Mouse (Mus musculus) forebrain, postnatal 0 days (tissue): ENCODE results near the gene Lrrc10b. TPM values are rescaled to one million over a fixed set of nuclear protein-coding genes. Genes with fewer than 3 reads are reported as not detected.
A peak's percentile ranks its signal among the peaks of the same experiment; 100 is the strongest.

ENCODE experiments used
- ATAC-seq: fragments of 200-750 bp; cut with Nextera tagmentation; 2 replicates; pipeline ENCODE4 v1.8.0; 2017; ENCODE audit warnings: mild to moderate bottlenecking, moderate library complexity
- DNase-seq: peaks from one replicate; pipeline ENCODE4 v3.0.0-alpha.2; 2015
- H3K27ac ChIP-seq: fragments of 300-500 bp; sonication (generic); 2 replicates; pipeline ENCODE4 v1.5.1; 2014; ENCODE audit warnings: low read depth, mild to moderate bottlenecking, antibody characterized with exemption, low read length, moderate library complexity, mixed read lengths
- H3K27me3 ChIP-seq: fragments of 300-500 bp; sonication (generic); 2 replicates; pipeline ENCODE4 v1.6.1; 2014; ENCODE audit warnings: mild to moderate bottlenecking, low read length, mixed read lengths; ENCODE audit not compliant: insufficient read depth
- H3K36me3 ChIP-seq: fragments of 300-500 bp; sonication (generic); 2 replicates; pipeline ENCODE4 v1.6.1; 2014; ENCODE audit warnings: mild to moderate bottlenecking, moderate library complexity; ENCODE audit not compliant: insufficient read depth
- H3K4me1 ChIP-seq: fragments of 300-500 bp; sonication (generic); 2 replicates; pipeline ENCODE4 v1.6.1; 2014; ENCODE audit warnings: antibody characterized with exemption; ENCODE audit not compliant: insufficient read depth
- H3K4me2 ChIP-seq: fragments of 300-500 bp; sonication (generic); 2 replicates; pipeline ENCODE4 v1.6.1; 2014; ENCODE audit warnings: low read depth, mild to moderate bottlenecking, moderate library complexity
- H3K4me3 ChIP-seq: fragments of 300-500 bp; sonication (generic); 2 replicates; pipeline ENCODE4 v1.5.1; 2014; ENCODE audit warnings: low read depth, low read length, mixed read lengths
- H3K9ac ChIP-seq: fragments of 300-500 bp; sonication (generic); 2 replicates; pipeline ENCODE4 v1.6.1; 2014; ENCODE audit warnings: mild to moderate bottlenecking
- H3K9me3 ChIP-seq: fragments of 300-500 bp; sonication (generic); 2 replicates; pipeline ENCODE4 v1.6.1; 2016; ENCODE audit warnings: low read length
- CTCF ChIP-seq: sonication (generic); IDR thresholded peaks from 2 replicates; pipeline ENCODE4 v1.5.1; 2016; ENCODE audit warnings: antibody characterized with exemption, control low read depth, low read depth
- WGBS: fragments of 180-500 bp; shearing (Covaris S2); extraction: QIAGEN DNeasy Blood & Tissue Kit; methylation state at CpG from one replicate; pipeline ENCODE4 v1.1.7; 2014; 5-methylcytosine and 5-hydroxymethylcytosine counted together
- polyA plus RNA-seq: library from polyadenylated mRNA; unstranded; fragments of >200 nt; fragmentation: Nextera tagmentation; extraction: Ambion mirVana; gene quantifications from 2 replicates; pipeline ENCODE4 v1.2.1, GENCODE M21; 2015
- total RNA-seq: library from RNA; depleted of rRNA; stranded (reverse); fragments of >200 nt; gene quantifications from 2 replicates; pipeline ENCODE4 v1.2.3, GENCODE M21; 2014; rRNA removed

Lrrc10b gene
- total RNA-seq = 6.5 and 7.7 TPM in 2 replicates
- polyA plus RNA-seq = 1.1 and 2.5 TPM in 2 replicates

- Histone ChIP-seq H3K4me1 (no peaks in the 10 kb centered on the region), H3K9ac (peak within 1 kb of the TSS; percentile 57), H3K4me3 (peak within 1 kb of the TSS; percentile 51), H3K36me3 (no peaks in the 10 kb centered on the region), H3K27ac (peak within 1 kb of the TSS; percentile 70), H3K27me3 (peaks cover 32% of the 10 kb centered on the region), H3K9me3 (no peaks in the 10 kb centered on the region), H3K4me2 (peak within 1 kb of the TSS; percentile 73)
- peak; percentile 77 for TF ChIP-seq CTCF
- peak; percentile 90 for DNase-seq
- WGBS = 1% methylated on average over 82 of the region's 96 CpGs
- ATAC-seq = peak; percentile 81
Measured at GRCm38 (mm10) chr19:10456752-10457483, at the start of gene Lrrc10b. TSS of gene Lrrc10b (minus strand) at chr19:10457473.

DNA sequence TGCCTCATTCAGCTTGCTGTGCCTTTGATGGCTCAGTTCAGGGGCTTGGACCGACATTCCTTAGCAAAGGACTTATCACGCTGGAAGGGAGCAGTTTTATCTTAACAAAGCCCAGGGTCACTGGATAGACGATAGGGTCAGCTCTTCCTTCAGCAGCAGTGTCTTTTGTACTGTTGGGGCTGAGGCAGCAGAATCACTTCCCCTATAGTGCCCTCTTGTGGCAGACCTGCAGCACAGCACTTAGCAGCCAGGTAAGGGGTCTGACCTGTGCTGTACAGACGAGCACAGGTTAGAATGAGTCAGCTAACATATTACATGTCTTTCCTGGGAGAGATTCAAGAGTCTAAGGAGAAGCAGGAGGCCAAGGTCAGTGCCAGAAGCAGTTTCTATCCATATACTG lies 45.3 kb upstream of the Lrrc10b start:
- Histone ChIP-seq H3K27ac (no peak overlapping the region), H3K27me3 (no peaks in the 10 kb centered on the region), H3K4me3 (no peak overlapping the region), H3K36me3 (peaks cover 44% of the 10 kb centered on the region), H3K9ac (no peak overlapping the region), H3K9me3 (no peaks in the 10 kb centered on the region), H3K4me1 (no peaks in the 10 kb centered on the region), H3K4me2 (no peak overlapping the region)
- peak; percentile 85 for ATAC-seq
- 5% methylated on average over 4 of the region's 4 CpGs for WGBS
- peak; percentile 58 for DNase-seq
- peak; percentile 92 for TF ChIP-seq CTCF

GRCm38 (mm10) chr19:10500581-10500980 lies 43.3 kb upstream of the Lrrc10b start:
- H3K9me3 ChIP-seq = no peaks in the 10 kb centered on the region
- peaks cover 36% of the 10 kb centered on the region for H3K36me3 ChIP-seq
- no peaks in the 10 kb centered on the region for H3K27me3 ChIP-seq
- no peak overlapping the region for H3K4me2 ChIP-seq
- H3K27ac ChIP-seq = no peak overlapping the region
- no peak overlapping the region for H3K9ac ChIP-seq
- no peak for ATAC-seq
- 96% methylated on average over 8 of the region's 8 CpGs for WGBS
- H3K4me3 ChIP-seq = no peak overlapping the region
- DNase-seq = no peak
- H3K4me1 ChIP-seq = no peaks in the 10 kb centered on the region
- no peak for TF ChIP-seq CTCF

DNA sequence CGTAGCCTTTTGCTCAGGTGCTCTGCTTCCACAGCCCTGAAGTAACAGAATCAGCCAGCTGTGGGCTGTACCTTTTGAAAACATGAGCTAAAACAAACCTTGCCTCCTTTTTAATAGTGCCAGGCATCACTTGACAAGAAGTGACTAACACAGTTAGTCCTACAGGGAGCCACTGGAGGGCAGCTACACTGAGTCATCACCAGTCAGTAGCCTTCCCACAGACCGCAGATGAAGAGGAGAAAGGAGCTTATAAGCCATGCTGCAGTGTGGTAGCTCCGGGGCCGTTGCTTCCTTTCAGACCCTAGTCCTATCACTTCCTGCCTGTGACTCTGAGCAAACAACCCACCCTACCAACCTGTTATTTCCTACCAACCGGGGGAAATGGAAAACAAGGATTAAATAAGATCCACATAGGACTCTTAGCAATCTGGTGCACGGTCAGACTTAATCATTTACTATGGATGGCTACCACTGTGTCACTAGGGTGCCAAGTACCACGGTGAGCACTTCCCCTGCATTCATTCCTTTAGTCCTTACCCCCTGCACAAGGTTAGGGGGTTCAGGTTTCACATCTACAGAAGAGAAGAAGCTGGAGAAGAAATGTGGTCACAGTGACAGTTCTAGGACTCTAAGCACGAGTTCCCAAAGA lies 40.4 kb upstream of the Lrrc10b start:
- DNase-seq = no peak
- H3K36me3 ChIP-seq = peaks cover 30% of the 10 kb centered on the region
- WGBS = 57% methylated on average over 8 of the region's 8 CpGs
- H3K4me3 ChIP-seq = no peak overlapping the region
- no peak for TF ChIP-seq CTCF
- no peaks in the 10 kb centered on the region for H3K9me3 ChIP-seq
- H3K27ac ChIP-seq = no peak overlapping the region
- no peak overlapping the region for H3K9ac ChIP-seq
- 0 out of 2 replicates have a peak, but pooled peaks have one; percentile 13 for ATAC-seq
- no peaks in the 10 kb centered on the region for H3K27me3 ChIP-seq
- H3K4me2 ChIP-seq = no peak overlapping the region
- no peaks in the 10 kb centered on the region for H3K4me1 ChIP-seq

DNA sequence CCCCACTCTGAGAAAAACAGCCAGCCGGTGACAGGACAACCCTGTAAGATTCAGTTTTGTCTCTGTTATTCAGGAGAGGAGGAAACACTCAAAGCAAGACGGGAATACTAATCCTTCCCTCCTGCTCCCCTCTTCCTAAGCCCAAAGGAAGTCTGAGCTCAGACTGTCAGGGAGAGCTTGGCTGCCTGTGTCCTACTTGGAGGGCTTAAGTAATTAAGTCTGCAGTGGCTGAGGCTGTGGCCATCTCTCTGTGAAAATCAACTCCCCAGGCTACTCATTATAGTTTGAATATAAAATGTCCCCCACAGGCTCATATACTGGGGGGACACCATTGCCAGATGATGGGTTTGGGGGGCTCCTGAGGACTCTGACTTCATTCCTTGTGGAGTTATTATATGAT lies 39.7 kb upstream of the Lrrc10b start:
- H3K4me3 ChIP-seq = no peak overlapping the region
- no peaks in the 10 kb centered on the region for H3K27me3 ChIP-seq
- H3K36me3 ChIP-seq = peaks cover 28% of the 10 kb centered on the region
- H3K9ac ChIP-seq = no peak overlapping the region
- H3K4me2 ChIP-seq = no peak overlapping the region
- H3K27ac ChIP-seq = no peak overlapping the region
- 34% methylated on average over 2 of the region's 2 CpGs for WGBS
- TF ChIP-seq CTCF = no peak
- no peaks in the 10 kb centered on the region for H3K9me3 ChIP-seq
- 0 out of 2 replicates have a peak, but pooled peaks have one; percentile 28 for ATAC-seq
- no peaks in the 10 kb centered on the region for H3K4me1 ChIP-seq
- no peak for DNase-seq

DNA sequence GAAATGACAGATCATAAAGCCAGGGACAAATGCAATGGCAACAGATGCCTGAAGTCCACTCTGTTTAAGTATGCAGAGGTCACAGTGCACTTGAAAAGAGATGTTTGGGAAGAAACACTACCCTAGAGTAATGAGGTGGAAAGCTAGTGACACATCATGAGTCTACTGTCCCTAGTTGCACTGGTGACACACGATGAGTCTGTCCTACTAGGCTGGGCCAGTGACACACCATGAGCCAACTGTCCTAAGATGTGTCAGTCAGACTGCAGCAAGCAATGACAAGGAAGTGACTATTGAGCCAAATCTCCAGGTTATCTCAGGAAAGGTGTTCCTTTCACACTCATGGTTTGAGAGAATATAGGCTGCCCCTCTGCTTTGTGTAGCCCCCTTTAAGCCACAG lies 38.4 kb upstream of the Lrrc10b start:
- peaks cover 15% of the 10 kb centered on the region for H3K36me3 ChIP-seq

DNA sequence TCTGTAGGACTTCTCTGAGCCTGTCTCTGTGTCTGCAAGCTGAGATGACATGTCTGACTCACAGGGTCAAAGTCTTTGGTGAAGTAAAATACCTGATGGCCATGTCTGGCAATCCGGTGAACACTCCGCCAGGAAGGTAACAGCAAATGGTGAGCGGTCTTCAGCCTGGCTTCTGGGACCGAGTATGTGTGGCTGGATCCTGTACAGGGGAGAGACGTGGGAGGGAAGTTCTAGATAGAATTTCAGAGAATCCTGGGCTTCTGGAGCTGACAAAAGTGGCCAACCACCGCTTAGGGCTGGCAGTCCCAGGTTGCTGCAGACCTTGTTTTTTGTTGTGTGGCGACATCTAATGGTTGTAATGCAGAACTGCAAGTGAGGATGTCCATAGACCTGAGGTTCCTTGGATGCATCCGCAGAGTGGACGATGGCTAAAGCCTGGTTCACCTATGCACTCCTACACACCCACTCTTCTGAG lies 29.0 kb upstream of the Lrrc10b start:
- no peaks in the 10 kb centered on the region for H3K36me3 ChIP-seq
- no peaks in the 10 kb centered on the region for H3K4me1 ChIP-seq
- H3K27ac ChIP-seq = no peak overlapping the region
- no peaks in the 10 kb centered on the region for H3K27me3 ChIP-seq
- peak; percentile 96 for TF ChIP-seq CTCF
- ATAC-seq (peak; percentile 80), DNase-seq (peak; percentile 87)
- H3K4me3 ChIP-seq = no peak overlapping the region
- WGBS = 22% methylated on average over 9 of the region's 9 CpGs
- H3K9me3 ChIP-seq = no peaks in the 10 kb centered on the region
- H3K9ac ChIP-seq = no peak overlapping the region
- H3K4me2 ChIP-seq = no peak overlapping the region

More for the DNA sequence above, 38.4 kb upstream of the Lrrc10b start:
- Histone ChIP-seq H3K9ac (no peak overlapping the region), H3K9me3 (no peaks in the 10 kb centered on the region), H3K27ac (no peak overlapping the region), H3K4me3 (no peak overlapping the region), H3K27me3 (no peaks in the 10 kb centered on the region), H3K4me1 (no peaks in the 10 kb centered on the region), H3K4me2 (no peak overlapping the region)
- ATAC-seq (no peak), DNase-seq (no peak)
- no peak for TF ChIP-seq CTCF
- 97% methylated on average over 1 of the region's 1 CpGs for WGBS
